Mouse (Mus musculus) embryonic facial prominence, embryonic 11.5 days (tissue): ENCODE measurements around the gene Csnk1d. TPM values are rescaled to one million over a fixed set of nuclear protein-coding genes. Genes with fewer than 3 reads are reported as not detected.

Experiments
- ATAC-seq: fragments of 200-750 bp; cut with Nextera tagmentation; replicated peaks from 2 replicates; pipeline ENCODE4 v1.8.0; 2017; ENCODE audit warnings: low read depth; ENCODE audit not compliant: insufficient number of reproducible peaks, low FRiP score, low TSS enrichment
- DNase-seq: peaks from one replicate; pipeline ENCODE4 v3.0.0-alpha.2; 2015; ENCODE audit warnings: low spot score
- H3K27ac ChIP-seq: fragments of 300-500 bp; sonication (generic); replicated peaks from 2 replicates; pipeline ENCODE4 v1.5.1; 2014; ENCODE audit warnings: mild to moderate bottlenecking, low read depth, low read length, control low read depth
- H3K27me3 ChIP-seq: fragments of 300-500 bp; sonication (generic); 2 replicates; pipeline ENCODE4 v1.6.1; 2014; ENCODE audit warnings: mild to moderate bottlenecking, low read length, moderate library complexity, mixed read lengths; ENCODE audit not compliant: control insufficient read depth, insufficient read depth
- H3K36me3 ChIP-seq: fragments of 300-500 bp; sonication (generic); replicated peaks from 2 replicates; pipeline ENCODE4 v1.6.1; 2014; ENCODE audit warnings: low read depth, mild to moderate bottlenecking, low read length, moderate library complexity, mixed read lengths; ENCODE audit not compliant: control insufficient read depth, insufficient read depth
- H3K4me1 ChIP-seq: fragments of 300-500 bp; sonication (generic); 2 replicates; pipeline ENCODE4 v1.6.1; 2014; ENCODE audit warnings: low read length, mixed read lengths; ENCODE audit not compliant: control insufficient read depth, insufficient read depth
- H3K4me2 ChIP-seq: fragments of 300-500 bp; sonication (generic); 2 replicates; pipeline ENCODE4 v1.6.1; 2014; ENCODE audit warnings: low read depth, mild to moderate bottlenecking, control low read depth, low read length, moderate library complexity
- H3K4me3 ChIP-seq: fragments of 300-500 bp; sonication (generic); 2 replicates; pipeline ENCODE4 v1.5.1; 2014; ENCODE audit warnings: low read depth, low read length, control low read depth
- H3K9ac ChIP-seq: fragments of 300-500 bp; sonication (generic); replicated peaks from 2 replicates; pipeline ENCODE4 v1.6.1; 2014; ENCODE audit warnings: mild to moderate bottlenecking, control low read depth, low read length
- H3K9me3 ChIP-seq: fragments of 300-500 bp; sonication (generic); replicated peaks from 2 replicates; pipeline ENCODE4 v1.6.1; 2016; ENCODE audit warnings: mild to moderate bottlenecking, low read length, inconsistent platforms, mixed read lengths; ENCODE audit not compliant: control insufficient read depth
- WGBS: fragments of 180-500 bp; shearing (Covaris S2); extraction: QIAGEN DNeasy Blood & Tissue Kit; methylation state at CpG from one replicate; pipeline ENCODE4 v1.1.7; 2014; 5-methylcytosine and 5-hydroxymethylcytosine counted together
- polyA plus RNA-seq: library from polyadenylated mRNA; unstranded; fragments of >200 nt; fragmentation: Nextera tagmentation; extraction: Ambion mirVana; gene quantifications from 2 replicates; pipeline ENCODE4 v1.2.1, GENCODE M21; 2014

The Csnk1d gene
- polyA plus RNA-seq, 1 experiment from 2014 or later = 60.3 TPM

GRCm38 (mm10) chr11:120993586-120993985 is 2.5 kb upstream of the Csnk1d start:
- no peak for DNase-seq
- no peak overlapping the region for H3K4me3 ChIP-seq
- no peaks in the 10 kb centered on the region for H3K9me3 ChIP-seq
- WGBS = 92% methylated on average over 5 of the region's 5 CpGs
- no peak overlapping the region for H3K9ac ChIP-seq
- no peak overlapping the region for H3K4me2 ChIP-seq
- no peak overlapping the region for H3K27ac ChIP-seq
- H3K27me3 ChIP-seq = no peaks in the 10 kb centered on the region
- no peaks in the 10 kb centered on the region for H3K36me3 ChIP-seq
- peaks cover 5% of the 10 kb centered on the region for H3K4me1 ChIP-seq
- no peak for ATAC-seq

DNA sequence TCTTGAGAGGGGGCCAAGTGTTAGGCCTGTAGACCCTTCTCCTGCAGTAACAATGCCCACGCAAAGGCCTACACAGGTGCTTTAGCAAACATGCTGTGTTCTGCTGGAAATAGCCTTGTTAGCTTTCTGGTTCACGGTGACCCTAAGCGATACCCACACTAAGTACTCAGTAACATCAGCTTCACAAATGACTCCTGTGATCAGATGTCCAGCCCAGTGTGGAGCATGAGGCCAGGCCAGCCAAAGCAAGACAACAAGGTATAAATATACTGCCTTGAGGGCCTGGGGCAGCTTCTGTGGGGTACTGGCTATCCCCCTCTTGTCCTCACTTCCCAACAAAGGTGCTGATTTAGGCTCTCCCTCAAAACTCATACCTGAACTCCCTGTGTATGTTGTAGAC is 1.9 kb upstream of the Csnk1d start:
- Histone ChIP-seq H3K4me2 (no peak overlapping the region), H3K27me3 (no peaks in the 10 kb centered on the region), H3K27ac (no peak overlapping the region), H3K9me3 (no peaks in the 10 kb centered on the region), H3K36me3 (no peaks in the 10 kb centered on the region), H3K4me1 (peaks cover 5% of the 10 kb centered on the region), H3K4me3 (no peak overlapping the region), H3K9ac (no peak overlapping the region)
- DNase-seq (no peak), ATAC-seq (no peak)
- 93% methylated on average over 3 of the region's 3 CpGs for WGBS

DNA sequence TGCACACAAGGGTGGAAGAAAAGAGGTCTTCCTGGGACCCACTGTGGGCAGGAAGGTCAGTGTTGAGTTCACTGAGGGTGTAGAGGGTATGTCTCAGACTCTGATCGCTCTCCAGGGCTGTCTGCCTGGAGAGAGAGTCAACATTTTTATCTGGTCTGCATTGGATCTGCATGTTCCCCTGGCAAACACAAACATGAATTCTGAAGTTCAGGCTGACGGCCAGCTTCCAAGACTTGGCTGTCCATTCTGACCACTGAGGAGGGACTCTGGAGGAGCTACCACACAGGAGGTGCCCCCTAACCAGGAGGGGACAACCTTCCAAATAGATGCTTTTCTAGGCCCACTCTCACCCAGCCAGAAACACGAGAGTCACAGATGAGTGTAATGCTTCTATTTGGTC is 661 bp upstream of the Csnk1d start:
- 74% methylated on average over 3 of the region's 3 CpGs for WGBS
- Histone ChIP-seq H3K4me1 (peaks cover 5% of the 10 kb centered on the region), H3K36me3 (no peaks in the 10 kb centered on the region), H3K27ac (no peak overlapping the region), H3K9ac (peak overlapping the region; percentile 99), H3K4me3 (peak overlapping the region; percentile 100), H3K4me2 (peak overlapping the region; percentile 81), H3K9me3 (no peaks in the 10 kb centered on the region), H3K27me3 (no peaks in the 10 kb centered on the region)
- no peak for ATAC-seq
- DNase-seq = no peak

DNA sequence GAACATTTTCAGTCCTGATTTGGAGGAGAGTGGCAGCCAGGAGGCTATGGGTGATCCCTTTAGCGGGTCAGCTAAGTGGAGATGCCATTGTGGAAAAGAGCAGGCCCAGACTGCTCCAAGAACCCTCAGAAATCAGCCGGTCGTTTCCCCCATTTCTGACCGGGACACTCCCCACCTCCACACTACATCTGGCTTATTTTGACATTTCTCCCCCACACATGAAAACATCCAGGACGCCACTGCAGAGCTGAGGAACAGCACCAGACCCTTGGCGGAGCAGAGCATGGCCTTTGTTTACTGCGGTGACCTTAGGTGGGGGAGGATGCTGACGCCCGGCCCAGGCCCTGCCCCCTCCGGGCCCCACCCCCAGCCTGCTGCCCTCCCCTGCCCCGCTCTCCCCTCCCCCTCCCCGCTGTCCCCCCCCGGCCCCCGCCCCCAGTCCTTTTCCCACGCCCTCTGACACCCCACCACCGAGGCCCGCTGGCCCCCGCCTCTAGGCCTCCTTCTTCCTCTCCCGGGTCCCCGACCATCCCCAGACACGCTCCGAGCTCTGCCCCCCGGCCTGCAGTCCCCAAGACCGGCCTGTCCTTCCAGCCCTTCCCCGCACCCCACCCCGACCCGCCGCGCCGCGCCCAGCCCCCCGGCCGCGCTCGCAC is 876 bp downstream of the Csnk1d start:
- ATAC-seq (no peak; the same call in 1 of the 2 replicates), DNase-seq (peak; percentile 45)
- peak overlapping the region; percentile 100 for H3K4me3 ChIP-seq
- H3K4me2 ChIP-seq = peak overlapping the region; percentile 81
- peak overlapping the region; percentile 97 for H3K27ac ChIP-seq
- H3K9me3 ChIP-seq = no peaks in the 10 kb centered on the region
- H3K4me1 ChIP-seq = peaks cover 5% of the 10 kb centered on the region
- H3K27me3 ChIP-seq = no peaks in the 10 kb centered on the region
- peaks cover 6% of the 10 kb centered on the region for H3K36me3 ChIP-seq
- 2% methylated on average over 13 of the region's 35 CpGs for WGBS
- peak overlapping the region; percentile 99 for H3K9ac ChIP-seq

DNA sequence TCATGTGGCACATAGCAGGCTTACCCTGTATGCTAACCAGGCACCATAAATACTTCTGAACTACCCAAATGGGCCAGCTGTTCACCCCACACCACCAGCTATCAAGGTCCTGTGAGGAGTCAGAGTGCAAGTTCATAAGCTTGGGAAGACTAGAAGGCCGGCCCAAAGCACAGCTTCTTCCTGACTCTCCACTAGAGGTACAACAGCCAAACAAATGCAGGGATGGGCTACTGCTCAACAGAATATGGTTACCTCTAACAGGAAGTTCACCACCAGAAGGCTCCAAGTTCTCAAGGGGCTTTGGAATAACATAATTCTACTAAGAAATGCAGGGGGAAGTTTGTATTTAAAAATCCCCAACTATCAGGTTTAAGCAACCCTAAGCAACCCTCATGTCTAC is 1.6 kb downstream of the Csnk1d start:
- ATAC-seq (no peak), DNase-seq (peak; percentile 10)
- no peaks in the 10 kb centered on the region for H3K9me3 ChIP-seq
- H3K36me3 ChIP-seq = peaks cover 6% of the 10 kb centered on the region
- H3K4me1 ChIP-seq = peaks cover 5% of the 10 kb centered on the region
- H3K27me3 ChIP-seq = no peaks in the 10 kb centered on the region
- WGBS = 47% methylated on average over 1 of the region's 1 CpGs
- 0 out of 2 replicates have a peak overlapping the region, but pooled peaks have one; percentile 97 for H3K27ac ChIP-seq
- peak overlapping the region; percentile 99 for H3K9ac ChIP-seq
- peak overlapping the region; percentile 81 for H3K4me2 ChIP-seq
- H3K4me3 ChIP-seq = peak overlapping the region; percentile 100

- no peak overlapping the region for H3K4me3 ChIP-seq
- DNase-seq = no peak
- no peak overlapping the region for H3K27ac ChIP-seq
- peaks cover 6% of the 10 kb centered on the region for H3K36me3 ChIP-seq
- 90% methylated on average over 4 of the region's 4 CpGs for WGBS
- H3K4me1 ChIP-seq = peaks cover 5% of the 10 kb centered on the region
- no peak overlapping the region for H3K4me2 ChIP-seq
- no peak overlapping the region for H3K9ac ChIP-seq
- no peaks in the 10 kb centered on the region for H3K27me3 ChIP-seq
- H3K9me3 ChIP-seq = no peaks in the 10 kb centered on the region
- no peak for ATAC-seq
These were observed 2.7 kb downstream of the Csnk1d start for GRCm38 (mm10) chr11:120988410-120988809.

- peaks cover 7% of the 10 kb centered on the region for H3K36me3 ChIP-seq
- no peak overlapping the region for H3K4me2 ChIP-seq
- no peak for DNase-seq
These were observed 3.5 kb downstream of the Csnk1d start for GRCm38 (mm10) chr11:120987608-120988007.

DNA sequence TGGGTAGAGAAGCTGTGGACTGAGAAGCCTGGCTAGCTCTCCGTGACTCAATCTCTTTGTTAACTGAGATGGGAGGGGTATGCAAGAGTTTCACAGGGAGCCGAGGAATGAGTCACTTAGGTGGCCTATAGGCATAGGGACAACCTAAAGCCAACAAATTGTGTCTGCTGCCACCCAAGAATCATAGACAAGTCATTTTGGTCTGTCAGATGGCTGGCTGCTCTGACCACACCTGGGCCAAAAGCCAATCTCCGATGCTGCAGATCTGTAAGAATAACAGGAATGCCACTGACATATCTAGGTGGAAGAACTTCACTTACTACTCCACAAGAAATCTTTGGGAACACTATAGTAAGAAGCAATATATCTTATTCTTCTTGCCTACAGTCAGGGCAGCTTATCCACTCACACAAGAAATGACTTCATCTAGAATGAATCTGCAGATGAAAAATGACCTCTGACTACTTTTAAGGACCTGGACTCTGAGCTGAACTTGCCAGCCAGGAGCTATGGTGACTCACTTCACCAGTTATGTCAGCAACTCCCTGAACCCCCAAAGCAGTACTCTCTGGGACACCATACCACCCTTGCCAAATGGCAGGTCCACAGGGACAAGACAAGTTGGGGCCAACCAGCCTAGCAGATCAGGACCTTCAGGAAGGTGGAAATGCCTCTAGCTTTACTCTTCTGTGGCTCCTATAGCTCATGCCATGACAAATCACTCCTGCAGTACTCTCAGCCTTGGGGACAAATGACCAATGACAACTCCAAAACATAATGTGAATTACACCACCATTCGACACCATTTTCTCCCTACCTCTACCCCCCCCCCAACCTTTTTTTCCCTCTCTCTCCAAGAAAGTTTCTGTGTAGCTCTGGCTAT is 6.4 kb downstream of the Csnk1d start:
- no peak overlapping the region for H3K4me2 ChIP-seq
- no peaks in the 10 kb centered on the region for H3K9me3 ChIP-seq
- DNase-seq = no peak
- H3K9ac ChIP-seq = no peak overlapping the region
- peaks cover 14% of the 10 kb centered on the region for H3K36me3 ChIP-seq
- H3K27me3 ChIP-seq = no peaks in the 10 kb centered on the region
- no peak overlapping the region for H3K27ac ChIP-seq
- WGBS = 90% methylated on average over 4 of the region's 4 CpGs
- no peaks in the 10 kb centered on the region; the same call in 1 of the 2 replicates for H3K4me1 ChIP-seq
- no peak overlapping the region for H3K4me3 ChIP-seq
- ATAC-seq = no peak

More at GRCm38 (mm10) chr11:120987608-120988007, 3.5 kb downstream of the Csnk1d start:
- H3K9me3 ChIP-seq = no peaks in the 10 kb centered on the region
- H3K4me1 ChIP-seq = peaks cover 5% of the 10 kb centered on the region
- no peaks in the 10 kb centered on the region for H3K27me3 ChIP-seq
- H3K27ac ChIP-seq = no peak overlapping the region
- 88% methylated on average over 3 of the region's 3 CpGs for WGBS
- no peak overlapping the region for H3K4me3 ChIP-seq
- no peak overlapping the region for H3K9ac ChIP-seq
- ATAC-seq = no peak
